Mouse (Mus musculus) kidney, postnatal 14 days (tissue): ENCODE measurements around the gene Ghrh.
A peak's percentile ranks its signal among the peaks of the same experiment; 100 is the strongest.

Experiments
- DNase-seq: peaks from one replicate; pipeline ENCODE4 v3.0.0; 2022; ENCODE audit warnings: mixed read lengths

Gene Ghrh

GRCm38 (mm10) chr2:157343337-157343736 lies 4.0 kb downstream of the Ghrh start:
- DNase-seq, result no peak

- DNase-seq, result no peak
These were observed 4.9 kb downstream of the Ghrh start for GRCm38 (mm10) chr2:157342328-157342926.

GRCm38 (mm10) chr2:157341554-157342270 lies 5.6 kb downstream of the Ghrh start:
- peak; percentile 72 for DNase-seq

- peak; percentile 19 for DNase-seq
These were observed 7.0 kb downstream of the Ghrh start for GRCm38 (mm10) chr2:157340221-157340741.

GRCm38 (mm10) chr2:157339532-157339931 lies 7.8 kb downstream of the Ghrh start:
- DNase-seq, result peak; percentile 46

GRCm38 (mm10) chr2:157338663-157339062 lies 8.6 kb downstream of the Ghrh start:
- DNase-seq, result peak; percentile 68

GRCm38 (mm10) chr2:157332059-157332458 lies 15.2 kb downstream of the Ghrh start:
- DNase-seq, result no peak

GRCm38 (mm10) chr2:157328570-157328969 lies 18.7 kb downstream of the Ghrh start:
- DNase-seq, result no peak

GRCm38 (mm10) chr2:157328106-157328505 lies 19.2 kb downstream of the Ghrh start:
- DNase-seq, result no peak

GRCm38 (mm10) chr2:157325238-157325637 lies 22.1 kb downstream of the Ghrh start:
- no peak for DNase-seq

GRCm38 (mm10) chr2:157322029-157322766 lies 25.1 kb downstream of the Ghrh start:
- DNase-seq, result no peak

- DNase-seq, result peak; percentile 47
These were observed 26.4 kb downstream of the Ghrh start for GRCm38 (mm10) chr2:157320886-157321285.

GRCm38 (mm10) chr2:157320135-157320534 lies 27.2 kb downstream of the Ghrh start:
- DNase-seq, result no peak

- DNase-seq, result no peak
These were observed 30.1 kb downstream of the Ghrh start for GRCm38 (mm10) chr2:157317220-157317619.

GRCm38 (mm10) chr2:157316358-157316933 lies 30.9 kb downstream of the Ghrh start:
- DNase-seq, result no peak

GRCm38 (mm10) chr2:157315486-157315885 lies 31.8 kb downstream of the Ghrh start:
- DNase-seq, result no peak

GRCm38 (mm10) chr2:157314310-157314709 lies 33.0 kb downstream of the Ghrh start:
- DNase-seq, result no peak

GRCm38 (mm10) chr2:157313718-157314117 lies 33.6 kb downstream of the Ghrh start:
- no peak for DNase-seq

GRCm38 (mm10) chr2:157310963-157311637 lies 36.2 kb downstream of the Ghrh start:
- DNase-seq, result no peak

GRCm38 (mm10) chr2:157309611-157310010 lies 37.7 kb downstream of the Ghrh start:
- DNase-seq, result no peak

- DNase-seq, result no peak
These were observed 38.9 kb downstream of the Ghrh start for GRCm38 (mm10) chr2:157308273-157308917.

GRCm38 (mm10) chr2:157307715-157308265 lies 39.5 kb downstream of the Ghrh start:
- DNase-seq, result no peak
